Mouse (Mus musculus): Measurements from ENCODE around the gene Ndufa10. TPM values are rescaled to one million over a fixed set of nuclear protein-coding genes. Genes with fewer than 3 reads are reported as not detected.
"Not testable (repeated sequence)": the region's sequence is repeated elsewhere in the genome, so short reads cannot be mapped to it uniquely, and the experiment has no call there.

The Ndufa10 gene
- polyA plus RNA-seq (2015; fragmentation: Nextera tagmentation; extraction: Ambion mirVana): 654 and 684 TPM in 2 replicates

DNA sequence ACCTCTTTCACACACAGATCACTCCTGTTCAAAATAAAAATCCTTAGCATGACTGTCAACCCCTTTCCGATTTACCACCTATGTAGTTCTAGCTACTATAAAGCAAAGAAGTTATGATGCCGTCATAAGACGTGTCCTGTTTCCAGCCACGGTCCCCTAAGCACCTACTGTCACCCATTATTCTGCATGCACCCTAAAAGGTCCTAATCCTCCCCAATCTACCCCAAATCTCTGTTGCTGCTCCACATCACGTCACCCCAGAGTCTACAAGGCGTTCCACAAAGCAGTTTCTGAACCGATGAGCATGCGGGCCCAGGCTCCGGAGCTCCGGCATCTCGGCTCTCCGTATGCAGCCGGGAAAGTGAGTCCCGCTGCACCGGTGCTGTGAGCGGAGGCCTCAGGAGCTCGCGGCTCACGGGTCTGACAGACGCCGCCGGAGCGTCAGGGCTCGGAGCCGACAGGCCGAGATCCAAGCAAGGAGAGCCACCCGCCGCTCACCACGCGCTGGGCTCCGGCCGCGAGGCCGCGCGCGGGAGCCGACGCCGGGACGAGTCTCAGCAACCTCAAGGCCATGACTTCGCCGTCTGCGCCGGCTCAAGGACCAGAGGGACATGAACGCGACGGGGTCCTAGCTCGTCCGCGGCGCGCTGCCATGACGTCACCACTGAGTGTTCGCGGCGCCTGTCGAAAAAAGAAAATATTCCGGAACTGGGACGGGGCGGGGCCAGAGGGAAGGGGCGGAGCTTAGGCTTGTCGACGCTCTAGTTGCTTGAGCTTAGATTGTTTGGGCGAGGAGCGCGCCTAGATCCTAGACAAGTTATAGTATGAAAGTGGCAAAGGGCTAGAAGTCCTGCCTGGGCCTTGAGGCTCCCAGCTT, at the start of gene Ndufa10:
Gene Ndufa10, minus strand, starts transcription at position 696 of the 877 bp plus-strand sequence.
- Histone ChIP-seq H3K9me3 (replicated peaks; ENCODE audit: control insufficient read depth, low read length) (no peaks in the 10 kb centered on the region), H3K36me3 (ENCODE audit: control insufficient read depth, insufficient read depth) (peaks cover 19% of the 10 kb centered on the region), H3K4me2 (ENCODE audit: low read depth, low read length) (peak within 1 kb of the TSS; percentile 99), H3K4me1 (ENCODE audit: control insufficient read depth, insufficient read depth, low read length) (peaks cover 12% of the 10 kb centered on the region), H3K4me3 (ENCODE audit: low read length) (peak within 1 kb of the TSS; percentile 100), H3K27ac (ENCODE audit: low read length) (peak within 1 kb of the TSS; percentile 86), H3K27me3 (ENCODE audit: control insufficient read depth, insufficient read depth, low read length) (no peaks in the 10 kb centered on the region), H3K9ac (ENCODE audit: low read length) (peak within 1 kb of the TSS; percentile 94)
- WGBS: under 1% methylated on average over 67 of the region's 67 CpGs
- ATAC-seq (replicated peaks; ENCODE audit: extremely low read depth, insufficient read depth, low FRiP score): peak; percentile 91

DNA sequence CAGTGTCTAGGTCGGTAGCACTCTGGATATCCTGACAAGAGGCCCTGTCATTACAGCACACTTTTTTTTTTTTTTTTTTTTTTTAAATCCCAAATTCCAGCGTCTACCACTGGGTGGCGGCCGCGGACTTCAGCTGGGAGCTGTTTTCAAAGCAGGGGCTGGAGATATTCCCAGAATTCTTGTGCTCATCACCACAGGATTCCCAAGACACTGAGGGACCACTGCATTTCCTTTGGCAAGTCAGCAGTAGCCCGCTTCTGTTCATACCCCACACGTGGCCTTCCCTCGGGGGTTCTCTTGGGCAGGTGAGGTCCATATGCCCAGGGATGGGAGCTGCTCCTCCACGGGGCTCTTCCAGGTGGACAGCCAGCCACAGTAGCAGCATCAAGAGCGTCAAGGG, 47.7 kb upstream of the Ndufa10 start:
- Histone ChIP-seq H3K9me3 (replicated peaks; ENCODE audit: control insufficient read depth, low read length) (no peaks in the 10 kb centered on the region), H3K9ac (ENCODE audit: low read length) (no peak overlapping the region), H3K4me3 (ENCODE audit: low read length) (no peak overlapping the region), H3K27ac (ENCODE audit: low read length) (no peak overlapping the region), H3K4me2 (ENCODE audit: low read depth, low read length) (no peak overlapping the region), H3K27me3 (ENCODE audit: control insufficient read depth, insufficient read depth, low read length) (no peaks in the 10 kb centered on the region), H3K36me3 (ENCODE audit: control insufficient read depth, insufficient read depth) (no peaks in the 10 kb centered on the region), H3K4me1 (ENCODE audit: control insufficient read depth, insufficient read depth, low read length) (no peaks in the 10 kb centered on the region)
- whole genome bisulfite sequencing: 19% methylated on average over 10 of the region's 10 CpGs
- ATAC-seq (replicated peaks; ENCODE audit: extremely low read depth, insufficient read depth, low FRiP score): no peak

DNA sequence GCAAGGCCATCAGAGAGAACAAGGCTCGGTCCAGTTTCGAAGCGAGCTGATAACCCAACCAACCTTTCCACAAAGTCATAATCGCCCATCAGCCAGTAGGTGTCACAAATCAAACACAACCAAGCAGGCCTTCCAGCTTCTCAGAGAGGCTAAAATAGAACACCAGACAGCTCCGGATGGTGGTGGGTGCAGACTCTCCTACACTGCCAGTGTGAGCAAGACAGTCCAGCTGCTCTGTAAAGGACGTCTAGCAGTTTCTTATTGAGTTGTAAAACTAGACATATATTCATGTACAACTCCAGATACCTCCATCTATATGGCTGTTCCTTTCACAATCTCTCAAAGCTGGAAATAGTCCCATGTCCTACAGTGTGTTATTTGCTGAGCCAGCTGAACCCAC, 45.4 kb upstream of the Ndufa10 start:
- Histone ChIP-seq H3K9ac (ENCODE audit: low read length) (no peak overlapping the region), H3K9me3 (replicated peaks; ENCODE audit: control insufficient read depth, low read length) (no peaks in the 10 kb centered on the region), H3K27me3 (ENCODE audit: control insufficient read depth, insufficient read depth, low read length) (no peaks in the 10 kb centered on the region), H3K4me2 (ENCODE audit: low read depth, low read length) (no peak overlapping the region), H3K36me3 (ENCODE audit: control insufficient read depth, insufficient read depth) (no peaks in the 10 kb centered on the region), H3K27ac (ENCODE audit: low read length) (no peak overlapping the region), H3K4me3 (ENCODE audit: low read length) (no peak overlapping the region), H3K4me1 (ENCODE audit: control insufficient read depth, insufficient read depth, low read length) (no peaks in the 10 kb centered on the region)
- no peak for ATAC-seq (replicated peaks; ENCODE audit: extremely low read depth, insufficient read depth, low FRiP score)
- WGBS: 63% methylated on average over 6 of the region's 6 CpGs

DNA sequence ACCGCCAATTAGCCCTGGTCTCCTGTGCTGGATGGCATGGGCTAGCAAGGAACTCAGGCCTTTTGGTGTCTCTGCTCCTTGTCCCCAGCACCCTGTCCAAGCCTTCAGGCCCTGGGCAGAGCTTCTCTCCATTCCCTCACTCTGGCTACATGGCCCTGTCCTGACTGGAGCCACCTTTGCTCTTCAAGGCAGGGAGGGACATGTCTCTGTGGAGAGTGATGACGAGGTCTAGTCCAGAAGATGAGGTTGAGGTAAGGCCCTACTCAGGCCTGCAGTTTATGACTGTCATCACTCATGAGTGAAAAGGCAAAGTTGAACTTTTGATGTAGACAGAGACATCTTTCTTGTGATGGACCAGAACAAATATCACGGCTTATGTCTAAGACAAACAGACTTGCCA, 44.9 kb upstream of the Ndufa10 start, which contains the start of gene Olfr1414:
Gene Olfr1414, minus strand, starts transcription at position 101 of the 400 bp plus-strand sequence.
- Histone ChIP-seq H3K27ac (ENCODE audit: low read length) (no peak within 1 kb of the TSS), H3K4me2 (ENCODE audit: low read depth, low read length) (no peak within 1 kb of the TSS), H3K27me3 (ENCODE audit: control insufficient read depth, insufficient read depth, low read length) (no peaks in the 10 kb centered on the region), H3K36me3 (ENCODE audit: control insufficient read depth, insufficient read depth) (no peaks in the 10 kb centered on the region), H3K4me3 (ENCODE audit: low read length) (no peak within 1 kb of the TSS), H3K9me3 (replicated peaks; ENCODE audit: control insufficient read depth, low read length) (no peaks in the 10 kb centered on the region), H3K9ac (ENCODE audit: low read length) (no peak within 1 kb of the TSS), H3K4me1 (ENCODE audit: control insufficient read depth, insufficient read depth, low read length) (no peaks in the 10 kb centered on the region)
- 75% methylated on average over 3 of the region's 3 CpGs for WGBS
- no peak for ATAC-seq (replicated peaks; ENCODE audit: extremely low read depth, insufficient read depth, low FRiP score)

DNA sequence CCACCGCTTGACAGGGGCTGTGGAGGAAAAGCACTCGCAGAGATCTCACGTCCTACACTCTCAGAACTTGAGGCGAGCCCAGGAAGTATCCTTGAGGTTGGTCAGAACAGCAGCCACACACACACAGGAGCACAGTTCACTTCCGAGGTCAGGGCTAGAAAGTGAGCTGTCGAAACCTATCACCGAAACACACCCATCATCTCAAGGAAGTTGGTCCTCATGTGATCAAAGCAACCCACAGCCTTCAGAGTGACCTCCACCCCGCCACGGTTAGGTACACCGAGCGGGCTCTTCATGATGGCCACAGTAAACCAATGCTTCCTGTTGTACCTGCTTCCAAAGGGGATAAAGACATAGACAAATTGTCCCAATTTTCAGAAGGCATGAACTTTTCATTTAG, 41.7 kb upstream of the Ndufa10 start:
- Histone ChIP-seq H3K36me3 (ENCODE audit: control insufficient read depth, insufficient read depth) (no peaks in the 10 kb centered on the region), H3K4me3 (ENCODE audit: low read length) (no peak overlapping the region), H3K9ac (ENCODE audit: low read length) (no peak overlapping the region), H3K27ac (ENCODE audit: low read length) (no peak overlapping the region), H3K27me3 (ENCODE audit: control insufficient read depth, insufficient read depth, low read length) (no peaks in the 10 kb centered on the region), H3K9me3 (replicated peaks; ENCODE audit: control insufficient read depth, low read length) (no peaks in the 10 kb centered on the region), H3K4me2 (ENCODE audit: low read depth, low read length) (no peak overlapping the region), H3K4me1 (ENCODE audit: control insufficient read depth, insufficient read depth, low read length) (no peaks in the 10 kb centered on the region)
- no peak for ATAC-seq (replicated peaks; ENCODE audit: extremely low read depth, insufficient read depth, low FRiP score)
- 64% methylated on average over 11 of the region's 11 CpGs for WGBS

DNA sequence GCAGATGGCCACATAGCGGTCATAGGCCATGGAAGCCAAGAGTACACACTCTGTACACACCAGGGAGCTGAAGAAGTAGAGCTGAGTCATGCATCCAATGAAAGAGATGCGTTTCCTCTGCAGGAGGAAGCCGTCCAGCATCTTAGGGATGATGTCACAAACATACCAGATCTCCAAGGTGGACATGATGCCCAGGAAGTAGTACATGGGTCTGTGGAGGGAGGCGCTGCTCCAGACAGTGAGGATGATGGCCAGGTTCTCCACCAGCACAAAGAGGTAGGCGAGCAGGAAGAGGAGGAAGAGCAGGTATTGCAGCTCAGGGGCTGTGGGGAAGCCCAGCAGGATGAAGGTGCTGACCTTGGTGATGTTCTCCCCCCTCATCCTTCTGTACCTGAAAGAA, 38.0 kb upstream of the Ndufa10 start:
- WGBS: 77% methylated on average over 4 of the region's 5 CpGs
- H3K36me3 ChIP-seq (ENCODE audit: control insufficient read depth, insufficient read depth); H3K9ac ChIP-seq (ENCODE audit: low read length); H3K4me1 ChIP-seq (ENCODE audit: control insufficient read depth, insufficient read depth, low read length); H3K4me2 ChIP-seq (ENCODE audit: low read depth, low read length); ATAC-seq (replicated peaks; ENCODE audit: extremely low read depth, insufficient read depth, low FRiP score); H3K9me3 ChIP-seq (replicated peaks; ENCODE audit: control insufficient read depth, low read length); H3K27ac ChIP-seq (ENCODE audit: low read length); H3K27me3 ChIP-seq (ENCODE audit: control insufficient read depth, insufficient read depth, low read length); H3K4me3 ChIP-seq (ENCODE audit: low read length): not testable (repeated sequence)

DNA sequence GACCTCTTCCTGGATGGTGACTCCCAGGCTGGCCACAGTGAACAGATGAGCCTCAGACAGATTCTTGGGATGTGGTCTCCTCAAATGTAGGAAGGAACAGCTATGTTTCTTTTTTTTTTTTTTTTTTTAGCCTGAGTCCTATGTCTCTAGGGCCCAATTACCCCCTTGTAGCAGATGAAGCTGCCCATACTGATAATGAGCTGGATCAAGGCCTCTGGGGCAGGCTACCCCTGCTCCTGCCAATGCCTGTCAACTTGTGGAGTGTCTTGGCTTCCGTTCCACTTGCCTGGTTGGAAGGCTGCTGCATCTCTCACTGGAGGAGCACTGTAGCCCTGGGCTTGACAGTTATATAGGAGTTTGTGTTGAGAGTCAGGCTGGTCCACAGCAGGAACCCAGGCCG, 22.3 kb upstream of the Ndufa10 start, which contains the start of gene Olfr1415:
Gene Olfr1415, minus strand, starts transcription at position 101 of the 400 bp plus-strand sequence.
- H3K27me3 ChIP-seq (ENCODE audit: control insufficient read depth, insufficient read depth, low read length): no peaks in the 10 kb centered on the region
- no peaks in the 10 kb centered on the region for H3K9me3 ChIP-seq (replicated peaks; ENCODE audit: control insufficient read depth, low read length)
- no peaks in the 10 kb centered on the region for H3K4me1 ChIP-seq (ENCODE audit: control insufficient read depth, insufficient read depth, low read length)
- ATAC-seq (replicated peaks; ENCODE audit: extremely low read depth, insufficient read depth, low FRiP score): no peak
- H3K9ac ChIP-seq (ENCODE audit: low read length): no peak within 1 kb of the TSS
- WGBS: 71% methylated on average over 2 of the region's 2 CpGs
- no peaks in the 10 kb centered on the region for H3K36me3 ChIP-seq (ENCODE audit: control insufficient read depth, insufficient read depth)
- no peak within 1 kb of the TSS for H3K4me2 ChIP-seq (ENCODE audit: low read depth, low read length)
- H3K27ac ChIP-seq (ENCODE audit: low read length): no peak within 1 kb of the TSS
- H3K4me3 ChIP-seq (ENCODE audit: low read length): no peak within 1 kb of the TSS

DNA sequence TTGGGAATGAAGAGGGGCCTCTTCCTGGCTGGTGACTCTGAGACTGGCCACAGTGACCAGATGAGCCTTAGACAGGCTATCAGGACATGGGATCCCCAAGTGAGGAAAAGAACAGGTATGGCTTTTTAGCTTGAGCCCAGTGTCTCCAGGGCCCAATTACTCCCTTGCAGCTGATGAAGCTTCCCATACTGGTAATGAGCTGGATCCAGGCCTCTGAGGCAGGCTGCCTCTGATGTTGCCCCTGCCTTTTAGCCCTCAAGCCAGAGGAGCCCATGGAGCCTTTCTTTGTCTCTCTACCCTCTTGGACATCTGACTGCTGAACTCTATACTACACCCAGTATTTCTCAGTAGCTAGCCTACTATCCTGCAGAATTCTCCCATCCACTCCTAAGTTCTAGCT, 11.4 kb upstream of the Ndufa10 start, which contains the start of gene Olfr1416:
Gene Olfr1416, minus strand, starts transcription at position 101 of the 400 bp plus-strand sequence.
- no peak within 1 kb of the TSS for H3K4me3 ChIP-seq (ENCODE audit: low read length)
- no peak within 1 kb of the TSS for H3K27ac ChIP-seq (ENCODE audit: low read length)
- H3K9me3 ChIP-seq (replicated peaks; ENCODE audit: control insufficient read depth, low read length): 0 out of 2 replicates have a peak, but pooled peaks cover 3% of the 10 kb centered on the region
- no peaks in the 10 kb centered on the region for H3K36me3 ChIP-seq (ENCODE audit: control insufficient read depth, insufficient read depth)
- H3K4me1 ChIP-seq (ENCODE audit: control insufficient read depth, insufficient read depth, low read length): no peaks in the 10 kb centered on the region
- no peak within 1 kb of the TSS for H3K4me2 ChIP-seq (ENCODE audit: low read depth, low read length)
- no peak for ATAC-seq (replicated peaks; ENCODE audit: extremely low read depth, insufficient read depth, low FRiP score)
- H3K27me3 ChIP-seq (ENCODE audit: control insufficient read depth, insufficient read depth, low read length): no peaks in the 10 kb centered on the region
- H3K9ac ChIP-seq (ENCODE audit: low read length): no peak within 1 kb of the TSS

DNA sequence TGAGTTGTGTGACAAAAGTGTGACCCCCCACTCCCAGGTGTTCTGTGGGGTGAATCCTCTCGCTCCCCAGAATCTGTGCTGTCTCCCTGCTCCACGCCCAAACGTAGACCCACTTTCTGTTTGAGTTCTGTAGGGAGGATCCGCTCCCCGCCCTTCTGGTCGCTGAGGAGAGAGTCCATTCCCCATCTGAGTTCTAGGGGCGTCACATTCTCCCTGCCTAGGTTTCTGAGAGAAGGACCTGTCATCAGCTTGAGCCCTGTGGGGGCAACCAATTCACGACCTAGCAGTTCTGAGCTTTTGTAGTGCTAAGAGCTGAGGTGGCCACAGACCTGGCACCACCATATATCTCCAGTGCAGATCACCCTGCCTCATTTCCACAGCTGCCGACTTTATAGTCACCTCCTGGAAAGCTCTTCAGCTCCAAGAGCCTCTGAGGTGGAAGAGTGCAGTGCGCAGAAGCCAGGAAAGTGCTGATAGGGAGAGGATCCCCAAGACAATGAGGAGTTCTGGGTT, 462 bp upstream of the Ndufa10 start:
- peaks cover 12% of the 10 kb centered on the region for H3K4me1 ChIP-seq (ENCODE audit: control insufficient read depth, insufficient read depth, low read length)
- 2% methylated on average over 10 of the region's 10 CpGs for WGBS
- no peaks in the 10 kb centered on the region for H3K9me3 ChIP-seq (replicated peaks; ENCODE audit: control insufficient read depth, low read length)
- peak overlapping the region; percentile 100 for H3K4me3 ChIP-seq (ENCODE audit: low read length)
- peak overlapping the region; percentile 99 for H3K4me2 ChIP-seq (ENCODE audit: low read depth, low read length)
- ATAC-seq (replicated peaks; ENCODE audit: extremely low read depth, insufficient read depth, low FRiP score): peak; percentile 46
- peaks cover 16% of the 10 kb centered on the region for H3K36me3 ChIP-seq (ENCODE audit: control insufficient read depth, insufficient read depth)
- no peaks in the 10 kb centered on the region for H3K27me3 ChIP-seq (ENCODE audit: control insufficient read depth, insufficient read depth, low read length)
- peak overlapping the region; percentile 94 for H3K9ac ChIP-seq (ENCODE audit: low read length)
- H3K27ac ChIP-seq (ENCODE audit: low read length): peak overlapping the region; percentile 76

Measured in heart, embryonic 16.5 days (tissue).